Comparison of ENCODE assay signal across 14 mouse cellular contexts in the genomic region with DNA sequence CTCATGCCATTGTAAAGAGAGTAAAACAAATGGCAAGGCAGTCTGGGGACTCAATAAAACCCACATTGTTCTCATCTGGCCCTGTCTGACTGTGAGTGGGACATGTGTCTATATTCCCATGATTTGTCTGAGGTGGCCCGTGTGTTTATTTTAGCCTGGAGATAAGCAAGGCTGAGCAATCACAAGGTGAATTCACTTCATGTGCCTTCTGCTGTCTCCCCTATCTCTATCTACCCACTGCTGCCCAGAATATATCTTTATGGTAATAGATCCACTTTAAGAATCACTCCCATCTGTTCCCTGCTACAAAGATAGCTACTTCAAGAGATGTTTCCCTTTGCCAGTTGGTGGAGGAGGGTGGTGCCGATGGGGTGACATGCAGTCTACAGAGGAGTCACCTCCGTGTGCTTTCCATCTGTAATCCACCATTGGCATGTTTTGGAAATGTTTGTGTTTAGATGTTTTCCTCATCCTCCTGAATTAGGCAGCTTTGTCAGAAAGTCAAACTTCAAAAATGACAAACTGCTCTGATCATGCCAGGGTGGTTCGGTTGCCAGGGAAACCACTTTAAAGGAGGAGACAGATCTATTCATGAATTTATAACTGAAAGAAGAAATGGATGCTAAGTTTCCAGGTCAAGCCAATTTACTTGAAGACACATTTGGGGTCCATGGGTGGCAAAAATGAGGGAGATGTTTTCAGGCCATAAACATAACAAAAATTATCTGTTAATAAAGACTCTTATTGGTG.
DNase-seq lines count a peak whose midpoint lies in the region; ATAC-seq lines count a peak whose summit lies in the region.
"Had no signal": no experiment of that assay in that cellular context is flagged by ENCODE, and none has a peak within 500 bp of the region (broad histone marks: within the 10 kb centered on the region; RNA-seq: fewer than 3 reads in every experiment).

No protein-coding gene starts in this region.

- H3K27me3 ChIP-seq in heart, embryonic 13.5 days (replicated peaks) = no peaks in the 10 kb centered on the region
- no peaks in the 10 kb centered on the region for H3K27me3 ChIP-seq in heart, embryonic 10.5 days (ENCODE audit: insufficient read depth, poor library complexity, severe bottlenecking)
- H3K27me3 ChIP-seq: embryonic facial prominence, embryonic 12.5 days; liver, embryonic 13.5 days had no signal

- H3K36me3 ChIP-seq in heart, embryonic 13.5 days = no peaks in the 10 kb centered on the region
- no peaks in the 10 kb centered on the region for H3K36me3 ChIP-seq in heart, embryonic 10.5 days
- H3K36me3 ChIP-seq: embryonic facial prominence, embryonic 12.5 days; liver, embryonic 13.5 days had no signal

- no peak overlapping the region for H3K4me3 ChIP-seq in heart, embryonic 13.5 days
- H3K4me3 ChIP-seq in heart, embryonic 10.5 days = no peak overlapping the region
- H3K4me3 ChIP-seq: embryonic facial prominence, embryonic 12.5 days; gastrocnemius, adult 2 months; liver, embryonic 13.5 days had no signal

- no peak for ATAC-seq in heart, embryonic 13.5 days (ENCODE audit: extremely low read depth, insufficient number of reproducible peaks, low FRiP score, low TSS enrichment)

- H3K27ac ChIP-seq in heart, embryonic 13.5 days (replicated peaks) = peak overlapping the region; percentile 51
- no peak overlapping the region for H3K27ac ChIP-seq in heart, embryonic 10.5 days
- H3K27ac ChIP-seq: embryonic facial prominence, embryonic 12.5 days; gastrocnemius, adult 2 months; liver, embryonic 13.5 days had no signal

- no peak for DNase-seq in heart, embryonic 10.5 days (ENCODE audit: low spot score)
- peak; percentile 74 for DNase-seq in right cerebral cortex, adult 18-20 months
- no peak for DNase-seq in right cerebral cortex, postnatal 14 days
- DNase-seq in left cerebral cortex, adult 18-20 months (ENCODE audit: low spot score in 2 of 2) = peak; percentile 47 to 55
- peak; percentile 23 for DNase-seq in right cerebral cortex, postnatal 4 days
- no peak for DNase-seq in adipocyte (ENCODE audit: low spot score)
- no peak for DNase-seq in cerebellum, postnatal 36 days
- DNase-seq: adrenal gland, postnatal 14 days; cerebellum, adult 11-12 months; gastrocnemius, adult 2 months; liver, embryonic 13.5 days; lung, postnatal 4 days had no signal

- H3K9ac ChIP-seq in heart, embryonic 13.5 days = no peak overlapping the region
- H3K9ac ChIP-seq: embryonic facial prominence, embryonic 12.5 days; liver, embryonic 13.5 days had no signal

- H3K4me1 ChIP-seq in heart, embryonic 13.5 days = peaks cover 12% of the 10 kb centered on the region
- H3K4me1 ChIP-seq in heart, embryonic 10.5 days = peaks cover 6% of the 10 kb centered on the region; the same call in 1 of the 2 replicates
- H3K4me1 ChIP-seq: embryonic facial prominence, embryonic 12.5 days; liver, embryonic 13.5 days had no signal

- WGBS in heart, embryonic 13.5 days = 45% methylated on average over 4 of the region's 4 CpGs
- WGBS in heart, embryonic 10.5 days = 57% methylated on average over 4 of the region's 4 CpGs

- H3K4me2 ChIP-seq in heart, embryonic 13.5 days = no peak overlapping the region
- H3K4me2 ChIP-seq: embryonic facial prominence, embryonic 12.5 days; liver, embryonic 13.5 days had no signal

- no peaks in the 10 kb centered on the region for H3K9me3 ChIP-seq in heart, embryonic 13.5 days
- no peaks in the 10 kb centered on the region for H3K9me3 ChIP-seq in heart, embryonic 10.5 days
- H3K9me3 ChIP-seq: embryonic facial prominence, embryonic 12.5 days; liver, embryonic 13.5 days had no signal

Comparison
In these comparisons a context has a peak if more than half of its experiments do, and no peak if none do; other contexts are left out.
1. DNase-seq: peak in right cerebral cortex, adult 18-20 months (single experiment), left cerebral cortex, adult 18-20 months (2 of 2) and right cerebral cortex, postnatal 4 days (single experiment); none in heart, embryonic 10.5 days (single experiment), right cerebral cortex, postnatal 14 days (single experiment), adipocyte (single experiment) and cerebellum, postnatal 36 days (0 of 2).